ENCODE assay signal across 14 mouse cellular contexts in the genomic region with DNA sequence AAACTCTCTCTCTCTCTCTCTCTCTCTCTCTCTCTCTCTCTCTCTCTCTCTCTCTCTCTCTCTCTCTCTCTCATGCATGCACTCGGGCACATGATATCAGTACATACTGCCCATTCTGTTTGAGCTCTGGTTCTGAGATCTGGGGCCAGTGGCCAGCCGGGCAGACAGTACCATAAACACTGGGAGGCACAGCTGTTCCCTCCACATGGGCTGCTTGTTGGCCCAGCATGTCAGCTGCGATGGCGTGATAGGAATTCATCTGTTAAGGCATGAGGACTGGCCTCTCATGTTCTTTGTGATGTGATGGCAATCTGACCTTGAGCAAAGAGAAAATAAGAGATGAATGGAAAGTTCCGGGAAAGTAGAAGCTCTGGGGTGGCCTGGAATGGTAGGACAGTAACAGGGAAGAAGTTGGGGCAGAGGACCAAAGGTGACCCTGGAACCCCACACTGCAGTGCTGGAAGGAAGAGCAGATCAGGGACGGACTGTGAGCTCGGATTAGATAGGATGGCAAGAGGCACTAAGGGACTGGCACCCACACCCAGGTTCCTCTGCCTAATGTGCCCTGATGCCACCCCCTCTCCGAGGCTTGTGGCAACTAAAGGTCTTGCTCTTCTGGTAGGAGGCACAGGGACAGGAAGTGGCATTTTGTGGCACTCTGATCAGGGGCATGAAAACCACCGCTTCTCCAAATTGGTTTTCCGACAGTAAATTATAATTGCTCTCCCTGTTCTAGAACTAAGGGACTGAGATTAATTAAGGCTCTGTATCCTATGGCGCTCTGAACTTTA.
DNase-seq lines count a peak whose midpoint lies in the region; ATAC-seq and TF ChIP-seq lines count a peak whose summit lies in the region.
"Had no signal": no experiment of that assay in that cellular context is flagged by ENCODE, and none has a peak within 500 bp of the region (broad histone marks: within the 10 kb centered on the region; RNA-seq: fewer than 3 reads in every experiment).

No protein-coding gene starts in this region.

- DNase-seq in midbrain, postnatal 0 days (ENCODE audit: low spot score) = peak; percentile 33
- DNase-seq in thymus, postnatal 4 days = peak; percentile 39
- no peak for DNase-seq in yolk sac, embryonic 10.5 days (ENCODE audit: low spot score)
- no peak for DNase-seq in adipocyte (ENCODE audit: low spot score)
- DNase-seq: cerebellum, adult 11-12 months; lung, embryonic 14.5 days had no signal

- no peak overlapping the region for H3K4me3 ChIP-seq in midbrain, postnatal 0 days (ENCODE audit: low read depth, low read length)
- no peak overlapping the region for H3K4me3 ChIP-seq in midbrain, embryonic 15.5 days
- H3K4me3 ChIP-seq: embryonic facial prominence, embryonic 15.5 days; heart, embryonic 15.5 days; neural tube, embryonic 15.5 days; stomach, embryonic 15.5 days had no signal

- no peaks in the 10 kb centered on the region for H3K27me3 ChIP-seq in midbrain, postnatal 0 days (ENCODE audit: insufficient read depth, low read length)
- no peaks in the 10 kb centered on the region for H3K27me3 ChIP-seq in midbrain, embryonic 15.5 days (replicated peaks)
- H3K27me3 ChIP-seq: embryonic facial prominence, embryonic 15.5 days; neural tube, embryonic 15.5 days; stomach, embryonic 15.5 days had no signal

- H3K27ac ChIP-seq in midbrain, postnatal 0 days (ENCODE audit: low read depth, low read length) = no peak overlapping the region
- H3K27ac ChIP-seq in midbrain, embryonic 15.5 days = no peak overlapping the region
- H3K27ac ChIP-seq: embryonic facial prominence, embryonic 15.5 days; heart, embryonic 15.5 days; neural tube, embryonic 15.5 days; stomach, embryonic 15.5 days had no signal

- no peak for ATAC-seq in midbrain, postnatal 0 days (ENCODE audit: low FRiP score)
- no peak for ATAC-seq in midbrain, embryonic 15.5 days (replicated peaks)
- peak; percentile 92 for ATAC-seq in common myeloid progenitor, adult 5-6 weeks (replicated peaks; ENCODE audit: low read depth, poor library complexity, severe bottlenecking)
- peak; percentile 38 for ATAC-seq in megakaryocyte, adult 5-6 weeks (ENCODE audit: poor library complexity, severe bottlenecking)
- ATAC-seq: intestine, postnatal 0 days had no signal

- WGBS in midbrain, postnatal 0 days = 73% methylated on average over 11 of the region's 11 CpGs
- WGBS in midbrain, embryonic 15.5 days = 76% methylated on average over 11 of the region's 11 CpGs

- no peak overlapping the region for H3K4me2 ChIP-seq in midbrain, postnatal 0 days (ENCODE audit: low read depth, low read length, poor library complexity, severe bottlenecking)
- H3K4me2 ChIP-seq in midbrain, embryonic 15.5 days = no peak overlapping the region
- H3K4me2 ChIP-seq: embryonic facial prominence, embryonic 15.5 days; heart, embryonic 15.5 days; lung, embryonic 14.5 days; neural tube, embryonic 15.5 days; stomach, embryonic 15.5 days had no signal

- H3K9me3 ChIP-seq in midbrain, postnatal 0 days (ENCODE audit: low read length) = no peaks in the 10 kb centered on the region
- H3K9me3 ChIP-seq in midbrain, embryonic 15.5 days = no peaks in the 10 kb centered on the region
- H3K9me3 ChIP-seq: embryonic facial prominence, embryonic 15.5 days; heart, embryonic 15.5 days; neural tube, embryonic 15.5 days; stomach, embryonic 15.5 days had no signal

- H3K4me1 ChIP-seq in midbrain, postnatal 0 days (ENCODE audit: insufficient read depth, low read length) = no peaks in the 10 kb centered on the region
- H3K4me1 ChIP-seq in midbrain, embryonic 15.5 days = peaks cover 16% of the 10 kb centered on the region
- H3K4me1 ChIP-seq: heart, embryonic 15.5 days had no signal

- no peak overlapping the region for H3K9ac ChIP-seq in midbrain, postnatal 0 days (replicated peaks; ENCODE audit: low read length, poor library complexity, severe bottlenecking)
- H3K9ac ChIP-seq in midbrain, embryonic 15.5 days = no peak overlapping the region
- H3K9ac ChIP-seq: embryonic facial prominence, embryonic 15.5 days; heart, embryonic 15.5 days; lung, embryonic 14.5 days; neural tube, embryonic 15.5 days; stomach, embryonic 15.5 days had no signal

- H3K36me3 ChIP-seq in midbrain, postnatal 0 days (ENCODE audit: insufficient read depth, low read length) = no peaks in the 10 kb centered on the region
- no peaks in the 10 kb centered on the region for H3K36me3 ChIP-seq in midbrain, embryonic 15.5 days (replicated peaks)
- H3K36me3 ChIP-seq: embryonic facial prominence, embryonic 15.5 days; heart, embryonic 15.5 days; neural tube, embryonic 15.5 days; stomach, embryonic 15.5 days had no signal

- no peak for TF ChIP-seq CTCF in midbrain, postnatal 0 days (IDR thresholded peaks at IDR 0.05)

Comparison
In these comparisons a context has a peak if more than half of its experiments do, and no peak if none do; other contexts are left out.
1. ATAC-seq: peak in common myeloid progenitor, adult 5-6 weeks (single experiment) and megakaryocyte, adult 5-6 weeks (single experiment); none in midbrain, postnatal 0 days (single experiment) and midbrain, embryonic 15.5 days (single experiment).
2. DNase-seq: peak in midbrain, postnatal 0 days (single experiment) and thymus, postnatal 4 days (single experiment); none in yolk sac, embryonic 10.5 days (single experiment) and adipocyte (single experiment).